Mouse (Mus musculus): ENCODE measurements around the gene Sh3tc1. TPM values are rescaled to one million over a fixed set of nuclear protein-coding genes. Genes with fewer than 3 reads are reported as not detected.

Sh3tc1 gene
- total RNA-seq, 2 experiments from 2014 or later = 1.6 to 2.7 TPM

Other genes starting within 250 kb of the Sh3tc1 start
- gene Cpz, start 214.3 kb downstream of the Sh3tc1 start, total RNA-seq (2021) = under 1 TPM; 0.15 TPM
- gene Trmt44, start 164.9 kb downstream of the Sh3tc1 start, total RNA-seq (2021) = 1 to 10 TPM; 7.6 to 9.1 TPM
- 10 to 100 TPM; 26.3 to 28.8 TPM for gene Acox3, start 156.9 kb downstream of the Sh3tc1 start, total RNA-seq (2021)
- gene Htra3, start 60.2 kb downstream of the Sh3tc1 start, total RNA-seq (2021) = 1 to 10 TPM; 3.8 to 7.3 TPM
- 100 to 1,000 TPM; 128 to 145 TPM for gene Ablim2, start 17.9 kb upstream of the Sh3tc1 start, total RNA-seq (2021)
- 10 to 100 TPM; 29.1 to 30.0 TPM for gene Afap1, start 153.3 kb upstream of the Sh3tc1 start, total RNA-seq (2021)